Mouse (Mus musculus) embryo, embryonic 11 days (tissue): ENCODE data around the gene Htr2b.

Experiments
- DNase-seq: peaks from one replicate; pipeline ENCODE4 v3.0.0-alpha.2; 2015

The Htr2b gene

DNA sequence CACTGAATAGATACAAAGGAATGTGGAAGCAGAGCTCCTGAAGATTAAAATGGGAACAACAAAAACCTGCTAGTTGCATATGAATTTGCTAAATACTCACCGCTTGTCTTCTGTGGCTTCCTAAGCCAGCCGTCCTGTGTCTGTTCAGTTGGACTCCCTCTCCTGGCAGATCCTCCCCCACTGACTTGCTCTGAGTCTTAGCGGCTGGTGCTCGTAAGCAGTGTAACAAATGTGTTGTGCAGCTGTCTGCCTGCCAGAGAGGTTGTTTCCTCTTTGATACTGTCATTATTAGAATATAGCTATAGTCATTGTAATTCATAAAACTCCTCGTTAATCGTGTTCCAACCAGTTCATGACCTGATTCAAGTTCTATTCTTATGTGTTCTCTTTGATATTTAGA lies at the start of gene Htr2b:
Gene Htr2b (minus strand): TSS at position 192 of the 400 bp plus-strand sequence.
- DNase-seq = peak; percentile 10

- no peak for DNase-seq
Observed at GRCm38 (mm10) chr1:86161061-86161460, 49.3 kb upstream of the Htr2b start.

- DNase-seq = no peak
Observed at GRCm38 (mm10) chr1:86160479-86160878, 48.7 kb upstream of the Htr2b start.

DNA sequence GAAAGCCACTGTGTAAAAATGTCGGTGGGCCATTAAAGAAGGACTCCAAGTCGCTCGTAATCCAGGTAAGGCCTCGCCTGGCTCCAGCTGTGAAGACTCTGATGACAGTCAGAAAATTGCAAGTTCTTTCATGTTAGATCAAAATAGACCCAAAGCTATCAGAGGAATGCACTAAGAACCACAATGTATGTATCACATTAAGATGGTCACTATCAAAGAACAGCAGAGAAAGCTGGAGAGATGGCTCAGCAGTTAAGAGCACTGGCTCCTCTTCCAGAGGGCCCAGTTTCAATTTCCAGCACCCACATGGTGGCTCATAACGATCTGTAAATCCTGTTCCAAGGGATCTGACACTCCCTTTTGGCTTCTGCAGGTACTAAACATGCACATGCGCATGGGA lies 48.3 kb upstream of the Htr2b start:
- no peak for DNase-seq

DNA sequence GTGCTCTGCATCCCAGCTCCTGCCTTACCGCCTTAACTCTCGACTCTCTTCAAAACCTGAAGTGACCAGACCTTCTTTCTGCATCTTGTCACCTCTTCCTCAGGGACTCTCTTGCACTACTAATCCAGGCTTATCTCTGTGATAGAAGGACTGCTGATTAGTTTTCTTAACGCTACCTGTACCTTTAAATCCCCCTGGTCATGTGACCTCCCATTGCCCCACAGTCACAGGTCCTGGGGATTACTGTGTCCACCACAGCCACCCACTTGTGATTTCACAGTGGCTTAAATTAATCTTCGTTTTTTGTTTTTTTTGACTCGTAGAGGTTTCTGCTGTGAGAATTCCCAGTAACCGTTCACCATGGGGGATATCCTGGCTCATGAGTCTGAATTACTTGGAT lies 44.8 kb upstream of the Htr2b start:
- no peak for DNase-seq

GRCm38 (mm10) chr1:86156075-86156474 lies 44.3 kb upstream of the Htr2b start:
- no peak for DNase-seq

DNA sequence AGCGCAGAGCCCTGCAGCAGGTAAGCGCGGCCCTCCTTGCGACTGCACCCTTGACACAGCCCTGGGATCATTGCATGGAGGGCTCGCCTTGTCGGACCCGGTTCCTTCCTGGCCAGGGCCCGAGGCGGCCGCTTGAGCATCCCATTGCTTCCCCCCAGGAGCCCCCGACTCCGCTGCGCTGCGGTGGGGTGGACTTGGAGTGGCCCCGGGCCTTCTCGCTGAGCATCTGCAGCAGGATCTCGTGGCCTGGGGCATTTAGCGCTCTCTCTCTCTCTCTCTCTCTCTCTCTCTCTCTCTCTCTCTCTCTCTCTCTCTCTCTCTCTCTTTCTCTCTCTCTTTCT lies 43.0 kb upstream of the Htr2b start:
- DNase-seq = no peak

DNA sequence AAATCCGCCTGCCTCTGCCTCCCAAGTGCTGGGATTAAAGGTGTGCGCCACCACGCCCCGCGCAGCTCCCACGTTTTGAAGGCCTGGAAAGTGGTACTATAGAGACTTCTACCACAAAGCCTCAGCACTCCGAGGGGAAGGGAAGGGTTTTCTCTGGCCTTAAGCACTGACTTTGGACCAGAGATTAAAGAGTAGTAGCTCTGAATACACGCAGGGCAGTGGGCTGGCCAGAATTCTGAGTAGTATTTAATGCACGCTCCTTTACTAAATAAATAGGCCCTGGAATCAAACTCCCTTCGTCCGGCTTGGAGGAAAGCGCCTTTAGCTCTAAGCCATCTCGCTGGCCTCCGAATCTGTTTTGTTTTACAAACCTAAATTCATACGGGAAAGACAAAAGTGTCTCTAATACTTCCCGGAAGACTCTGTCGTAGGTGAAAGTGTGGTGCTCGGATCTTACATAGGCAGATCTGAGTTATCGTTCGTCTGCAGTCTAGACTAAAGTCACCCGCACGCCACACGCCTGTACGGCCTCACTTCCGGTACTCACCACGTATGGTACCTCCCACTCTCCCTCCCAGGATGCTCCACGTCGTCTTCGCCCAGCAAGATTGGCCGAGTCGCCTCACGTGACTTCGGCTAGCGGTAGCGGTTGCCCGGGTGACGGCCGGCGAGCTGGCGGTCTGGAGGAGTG lies 42.5 kb upstream of the Htr2b start, which contains the start of gene Armc9:
Gene Armc9 (plus strand): TSS at position 648 of the 691 bp plus-strand sequence.
- peak; percentile 98 for DNase-seq

DNA sequence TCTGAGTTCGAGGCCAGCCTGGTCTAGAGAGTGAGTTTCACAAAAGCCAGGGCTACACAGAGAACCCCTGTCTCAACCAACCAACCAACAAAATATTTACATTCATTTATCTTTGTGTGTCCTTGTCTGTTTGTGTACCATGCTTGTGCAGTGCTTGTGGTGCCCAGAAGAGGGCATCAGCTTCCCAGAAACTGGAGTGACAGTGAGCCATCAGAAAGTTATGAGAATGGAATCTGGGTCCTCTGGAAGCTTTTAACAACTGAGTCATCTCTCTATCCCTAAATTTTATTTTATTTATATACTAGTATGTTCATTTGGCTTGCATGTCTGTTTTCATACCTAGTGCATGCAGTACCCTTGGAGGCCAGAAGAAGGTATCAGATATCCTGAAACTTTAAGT lies 40.8 kb upstream of the Htr2b start:
- no peak for DNase-seq

GRCm38 (mm10) chr1:86151376-86151775 lies 39.6 kb upstream of the Htr2b start:
- no peak for DNase-seq

DNA sequence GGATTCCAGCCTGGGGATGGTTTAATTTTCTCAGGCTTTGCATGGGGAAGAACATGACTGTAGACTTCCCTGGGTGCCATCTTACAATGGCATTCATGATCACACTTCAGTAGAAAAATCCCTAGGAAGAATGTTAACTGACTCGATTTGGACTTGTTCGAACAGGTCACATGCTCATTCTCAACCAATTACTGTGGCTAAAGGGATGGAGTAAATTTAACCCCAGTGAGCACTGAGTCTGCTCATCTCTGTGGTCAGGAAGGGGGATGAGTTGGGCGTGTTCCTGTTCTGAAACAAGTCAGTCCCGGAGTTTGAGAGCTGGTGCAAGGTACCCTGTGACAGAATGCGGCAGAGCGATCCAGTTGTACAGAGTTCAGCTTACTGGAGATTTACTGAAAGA lies 39.2 kb upstream of the Htr2b start:
- no peak for DNase-seq

- no peak for DNase-seq
Observed at GRCm38 (mm10) chr1:86148161-86148560, 36.4 kb upstream of the Htr2b start.

DNA sequence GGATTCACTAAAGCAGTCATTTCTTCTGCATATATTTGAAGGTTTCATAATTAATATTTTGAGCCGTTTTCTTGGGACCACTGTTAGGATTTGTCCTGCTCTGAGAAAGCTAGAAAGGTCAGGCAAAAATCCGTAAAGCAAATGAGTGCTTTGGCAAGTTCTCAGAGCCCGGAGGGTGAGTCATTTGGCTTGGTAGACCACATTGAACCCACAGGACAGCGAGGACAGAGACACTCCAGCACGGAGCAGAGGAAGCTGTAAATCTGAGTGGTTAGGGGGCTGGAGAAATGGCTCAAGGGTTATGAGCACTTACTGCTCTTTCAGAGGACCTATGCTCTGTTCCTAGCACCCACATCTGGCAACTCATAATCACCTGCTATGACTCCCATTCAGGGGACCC lies 35.8 kb upstream of the Htr2b start:
- DNase-seq = no peak

- no peak for DNase-seq
Observed at GRCm38 (mm10) chr1:86146293-86146692, 34.5 kb upstream of the Htr2b start.

DNA sequence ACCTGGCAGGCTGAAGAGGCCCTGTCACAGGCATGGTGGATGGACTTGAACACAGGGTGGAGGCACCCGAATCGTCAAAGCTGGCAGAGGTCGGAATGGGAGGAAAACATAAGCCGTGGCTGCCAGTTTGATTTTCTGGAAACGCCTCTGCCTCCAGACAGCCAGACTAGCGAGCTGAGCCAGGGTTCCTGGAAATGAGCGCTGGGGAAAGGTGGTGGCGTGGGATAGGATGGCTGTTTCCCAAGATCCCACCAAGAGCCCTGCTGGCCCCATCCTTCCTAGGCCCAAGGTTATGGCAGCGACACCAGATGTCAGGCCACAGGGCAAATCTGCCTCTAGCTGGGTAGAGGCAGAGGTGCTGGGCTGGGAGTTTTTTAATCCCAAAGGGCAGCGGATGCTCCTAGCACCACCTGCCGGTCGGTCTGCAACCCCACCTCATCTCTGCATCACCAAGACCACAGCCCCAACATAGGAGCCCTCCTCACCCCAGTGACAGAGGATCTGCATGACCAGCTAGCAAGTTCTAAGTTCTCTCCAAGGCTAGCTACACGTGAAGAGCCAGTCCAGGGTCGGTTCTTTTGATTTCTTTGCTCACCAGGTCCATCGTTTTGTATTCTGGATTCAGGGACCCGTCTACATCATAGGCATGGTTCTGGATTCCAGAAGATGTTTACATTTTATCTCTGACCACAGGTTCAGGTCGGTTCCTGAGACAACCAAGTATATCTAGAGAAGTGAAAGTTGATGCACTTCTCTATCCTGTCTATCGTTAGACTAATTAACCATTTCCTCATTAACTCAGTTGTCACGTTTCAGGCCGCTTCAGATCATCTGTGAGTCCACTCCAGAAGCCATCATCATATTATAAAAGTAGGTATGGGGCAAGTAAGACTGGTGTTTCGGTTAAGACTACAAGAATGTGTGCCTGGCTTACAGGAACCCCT lies 32.5 kb upstream of the Htr2b start:
- DNase-seq = no peak

- no peak for DNase-seq
Observed at GRCm38 (mm10) chr1:86143165-86143564, 31.4 kb upstream of the Htr2b start.

GRCm38 (mm10) chr1:86141081-86141480 lies 29.3 kb upstream of the Htr2b start:
- DNase-seq = no peak

DNA sequence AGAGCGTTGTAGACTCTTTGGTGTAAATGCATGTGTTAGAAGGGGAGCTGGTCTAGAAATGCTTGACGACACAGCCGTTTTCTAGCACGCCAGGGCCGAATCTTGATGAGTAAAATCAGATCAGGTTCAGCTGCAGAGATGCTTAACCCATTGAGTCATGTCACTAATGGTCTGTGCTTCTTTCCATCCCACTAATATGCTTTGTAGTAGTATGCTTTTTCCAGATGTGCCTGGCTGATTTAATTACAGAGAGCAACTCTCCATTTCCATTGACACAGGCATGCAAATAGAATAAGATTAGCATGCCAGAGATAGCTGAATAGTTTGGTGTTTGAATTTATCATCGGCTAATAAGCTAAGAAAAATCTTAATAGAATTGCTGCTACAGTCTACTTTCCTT lies 23.5 kb upstream of the Htr2b start:
- DNase-seq = no peak

DNA sequence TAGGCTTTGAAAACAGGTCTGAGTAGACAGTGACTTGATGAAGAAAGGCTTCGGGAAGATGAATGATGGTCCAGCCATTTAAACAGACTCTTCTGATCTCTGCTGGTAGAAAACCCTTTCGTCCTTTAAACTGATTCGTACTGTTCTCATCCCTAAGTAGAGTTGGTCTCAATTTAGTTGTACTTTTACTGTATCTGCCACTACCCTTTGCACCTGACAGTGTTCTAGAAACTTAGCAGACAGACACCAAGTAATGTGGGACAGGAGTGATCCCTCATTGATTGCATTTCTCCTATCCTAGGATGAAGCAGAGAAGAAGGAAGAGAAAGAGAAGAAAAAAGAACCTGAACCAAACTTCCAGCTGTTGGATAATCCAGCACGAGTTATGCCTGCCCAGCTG lies 21.6 kb upstream of the Htr2b start, which contains the start of gene Gm21972:
Gene Gm21972 (plus strand): TSS at position 301 of the 400 bp plus-strand sequence.
- no peak for DNase-seq

DNA sequence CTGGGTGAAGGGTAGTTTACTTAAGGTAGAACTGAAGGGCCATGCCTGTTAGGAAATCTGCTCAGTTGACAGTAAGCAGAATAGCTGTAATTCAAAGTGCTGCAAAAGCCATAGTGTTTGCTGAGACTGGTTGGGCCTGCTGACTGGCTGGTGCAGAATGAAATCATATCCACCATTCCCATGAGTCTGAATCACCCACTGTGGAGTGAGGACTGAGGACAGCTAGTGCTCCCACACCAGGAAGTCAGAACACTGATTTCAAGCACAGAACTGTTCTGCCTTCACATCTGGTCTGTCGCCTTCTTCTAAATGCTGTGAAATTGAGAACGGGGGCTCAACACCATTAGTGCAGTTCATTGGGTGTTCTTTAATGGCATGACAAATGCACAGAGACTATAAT lies 14.3 kb upstream of the Htr2b start:
- DNase-seq = no peak

DNA sequence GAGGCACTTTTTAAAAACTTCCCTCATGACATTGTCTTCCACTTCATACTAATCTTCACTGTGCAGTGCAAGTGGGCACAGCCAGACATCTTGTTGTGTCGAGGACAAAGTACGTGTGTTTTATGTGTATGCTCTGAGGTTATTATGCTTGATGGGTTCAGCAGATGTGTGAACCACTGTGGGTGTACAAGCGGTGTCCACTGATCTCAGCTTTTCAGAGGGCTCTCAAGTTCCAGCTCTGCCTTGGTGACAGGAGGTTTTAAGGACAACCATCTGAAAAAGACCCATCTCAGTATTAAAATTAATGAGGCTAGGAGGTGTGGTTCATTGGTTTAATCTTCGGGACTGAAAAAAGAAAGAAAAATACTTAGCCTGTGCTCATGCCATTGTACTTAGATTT lies 7.8 kb upstream of the Htr2b start:
- no peak for DNase-seq

DNA sequence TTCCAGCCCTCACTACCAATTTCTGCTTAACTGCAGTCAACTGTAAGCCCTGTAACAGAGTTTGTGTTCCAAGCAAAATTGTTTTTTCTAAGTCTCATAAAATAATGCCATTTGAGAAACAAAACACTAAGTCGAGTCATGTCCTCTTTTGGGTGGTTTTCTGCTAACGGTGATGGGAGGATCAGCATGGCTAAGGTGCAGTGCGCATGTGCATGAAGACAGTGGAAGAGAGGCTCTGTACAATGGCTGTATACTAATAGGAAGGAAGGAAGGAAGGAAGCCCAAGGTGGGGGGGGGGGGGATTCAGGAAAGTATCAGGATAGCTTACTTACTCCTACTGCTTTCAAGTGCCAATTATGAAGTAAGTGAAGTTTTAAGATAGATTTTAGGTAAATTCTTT lies 2.4 kb upstream of the Htr2b start:
- no peak for DNase-seq

- DNase-seq = no peak
Observed at GRCm38 (mm10) chr1:86105054-86105453, 6.7 kb downstream of the Htr2b start.

- no peak for DNase-seq
Observed at GRCm38 (mm10) chr1:86094413-86094812, 17.4 kb downstream of the Htr2b start.
